Mouse (Mus musculus) embryonic fibroblast, embryonic 13.5 days (primary cell): ENCODE results near the gene Mgat5.

ENCODE experiments used
- CTCF ChIP-seq: IDR thresholded peaks from 2 replicates; pipeline ENCODE4 v1.5.1; 2011; ENCODE audit warnings: mild to moderate bottlenecking, control low read depth, low read length, moderate library complexity, borderline replicate concordance; ENCODE audit not compliant: insufficient read depth
- POLR2A ChIP-seq: IDR thresholded peaks from 2 replicates; pipeline ENCODE4 v1.6.1; 2011; ENCODE audit warnings: low read depth, mild to moderate bottlenecking, control low read depth, low read length, moderate library complexity

GRCm38 (mm10) chr1:127250313-127250712, 45.5 kb downstream of the Mgat5 start:
- no peak for TF ChIP-seq POLR2A
- TF ChIP-seq CTCF: no peak
